Mouse (Mus musculus) layer of hippocampus, postnatal 14 days (tissue): ENCODE measurements at regions not wholly inside any gene's neighbourhood (a gene's known extent, or its start where the extent isn't known, plus 50 kb on each side); places are given as distances from the start of the nearest gene placed in this dataset.

Source experiments
- DNase-seq, 2 experiments: peaks; one replicate each; pipeline ENCODE4 v3.0.0; 2021 to 2022; ENCODE audit warnings: low spot score in 2 of 2, mixed read lengths in 1 of 2

- no peak for DNase-seq
Measured at GRCm38 (mm10) chrX:9738904-9739303, 76.1 kb upstream of the Dynlt3 start.

- no peak for DNase-seq
Measured at GRCm38 (mm10) chrX:9742518-9742917, 79.7 kb upstream of the Dynlt3 start.

GRCm38 (mm10) chrX:9747305-9747938 lies 84.6 kb upstream of the Dynlt3 start:
- peak; percentile 10 to 18 for DNase-seq

- DNase-seq, result no peak
Measured at GRCm38 (mm10) chrX:9752954-9753572, 90.3 kb upstream of the Dynlt3 start.

GRCm38 (mm10) chrX:9769540-9769939 lies 77.2 kb upstream of the Hypm start:
- DNase-seq, result no peak

GRCm38 (mm10) chrX:9777498-9777897 lies 69.2 kb upstream of the Hypm start:
- DNase-seq, result no peak

GRCm38 (mm10) chrX:9789542-9789941 lies 57.2 kb upstream of the Hypm start:
- DNase-seq, result no peak
